Mouse (Mus musculus) stomach, embryonic 15.5 days (tissue): ENCODE results near the gene Add1. TPM values are rescaled to one million over a fixed set of nuclear protein-coding genes. Genes with fewer than 3 reads are reported as not detected.

Experiments
- ATAC-seq: fragments of 200-750 bp; cut with Nextera tagmentation; 2 replicates; pipeline ENCODE4 v1.8.0; 2017; ENCODE audit warnings: low read depth, moderate number of reproducible peaks, moderate TSS enrichment; ENCODE audit not compliant: insufficient read depth, low FRiP score
- H3K27ac ChIP-seq: fragments of 300-500 bp; sonication (generic); 2 replicates; pipeline ENCODE4 v1.5.1; 2015; ENCODE audit warnings: mild to moderate bottlenecking, inconsistent platforms
- H3K27me3 ChIP-seq: fragments of 300-500 bp; sonication (generic); replicated peaks from 2 replicates; pipeline ENCODE4 v1.6.1; 2015; ENCODE audit warnings: inconsistent platforms
- H3K36me3 ChIP-seq: fragments of 300-500 bp; sonication (generic); 2 replicates; pipeline ENCODE4 v1.6.1; 2015; ENCODE audit warnings: inconsistent platforms
- H3K4me1 ChIP-seq: fragments of 300-500 bp; sonication (generic); 2 replicates; pipeline ENCODE4 v1.6.1; 2015; ENCODE audit warnings: inconsistent platforms
- H3K4me2 ChIP-seq: fragments of 300-500 bp; sonication (generic); 2 replicates; pipeline ENCODE4 v1.6.1; 2015; ENCODE audit warnings: mild to moderate bottlenecking, inconsistent platforms
- H3K4me3 ChIP-seq: fragments of 300-500 bp; sonication (generic); replicated peaks from 2 replicates; pipeline ENCODE4 v1.5.1; 2015; ENCODE audit warnings: inconsistent platforms
- H3K9ac ChIP-seq: fragments of 300-500 bp; sonication (generic); 2 replicates; pipeline ENCODE4 v1.6.1; 2015; ENCODE audit warnings: inconsistent platforms
- H3K9me3 ChIP-seq: fragments of 300-500 bp; sonication (generic); 2 replicates; pipeline ENCODE4 v1.6.1; 2016; ENCODE audit warnings: inconsistent platforms
- WGBS: fragments of 180-500 bp; shearing (Covaris S2); methylation state at CpG from one replicate; pipeline ENCODE4 v1.1.7; 2015; 5-methylcytosine and 5-hydroxymethylcytosine counted together
- polyA plus RNA-seq: library from polyadenylated mRNA; unstranded; fragments of >200 nt; fragmentation: Nextera tagmentation; extraction: Ambion mirVana; gene quantifications from 2 replicates; pipeline ENCODE4 v1.2.1, GENCODE M21; 2015

The Add1 gene
- polyA plus RNA-seq, 1 experiment from 2014 or later: 168 TPM

- ATAC-seq: no peak
- Histone ChIP-seq H3K4me3 (no peak overlapping the region), H3K36me3 (peaks cover 57% of the 10 kb centered on the region), H3K27me3 (no peaks in the 10 kb centered on the region), H3K9me3 (no peaks in the 10 kb centered on the region), H3K4me1 (peaks cover 17% of the 10 kb centered on the region), H3K27ac (no peak overlapping the region), H3K4me2 (no peak overlapping the region), H3K9ac (no peak overlapping the region)
- 60% methylated on average over 4 of the region's 4 CpGs for WGBS
Observed at GRCm38 (mm10) chr5:34633641-34634040, 60.2 kb downstream of the Add1 start.

GRCm38 (mm10) chr5:34634746-34635400, 61.4 kb downstream of the Add1 start:
- Histone ChIP-seq H3K36me3 (peaks cover 56% of the 10 kb centered on the region), H3K4me1 (peaks cover 17% of the 10 kb centered on the region), H3K27ac (no peak overlapping the region), H3K4me3 (no peak overlapping the region), H3K4me2 (no peak overlapping the region), H3K9me3 (no peaks in the 10 kb centered on the region), H3K9ac (no peak overlapping the region), H3K27me3 (no peaks in the 10 kb centered on the region)
- no peak for ATAC-seq
- WGBS: 85% methylated on average over 13 of the region's 13 CpGs

- no peak for ATAC-seq
- Histone ChIP-seq H3K4me1 (peaks cover 17% of the 10 kb centered on the region), H3K27ac (peak overlapping the region; percentile 92; the same call in 1 of the 2 replicates), H3K9me3 (no peaks in the 10 kb centered on the region), H3K27me3 (no peaks in the 10 kb centered on the region), H3K9ac (no peak overlapping the region), H3K36me3 (peaks cover 57% of the 10 kb centered on the region), H3K4me3 (peak overlapping the region; percentile 66), H3K4me2 (peak overlapping the region; percentile 91)
- 55% methylated on average over 10 of the region's 10 CpGs for WGBS
Observed at GRCm38 (mm10) chr5:34635665-34636192, 62.3 kb downstream of the Add1 start.

GRCm38 (mm10) chr5:34636481-34637287, 63.2 kb downstream of the Add1 start, which contains the start of gene Mfsd10:
Gene Mfsd10 (minus strand): TSS chr5:34637212.
- WGBS: under 1% methylated on average over 48 of the region's 48 CpGs
- peaks cover 17% of the 10 kb centered on the region for H3K4me1 ChIP-seq
- peak within 1 kb of the TSS; percentile 91 for H3K4me2 ChIP-seq
- ATAC-seq: peak; percentile 89
- peak within 1 kb of the TSS; percentile 66 for H3K4me3 ChIP-seq
- H3K9ac ChIP-seq: peak within 1 kb of the TSS; percentile 69; the same call in 1 of the 2 replicates
- peak within 1 kb of the TSS; percentile 92 for H3K27ac ChIP-seq
- H3K27me3 ChIP-seq: no peaks in the 10 kb centered on the region
- H3K9me3 ChIP-seq: no peaks in the 10 kb centered on the region
- peaks cover 57% of the 10 kb centered on the region for H3K36me3 ChIP-seq

GRCm38 (mm10) chr5:34637591-34638156, 64.2 kb downstream of the Add1 start:
- ATAC-seq: no peak
- 0 out of 2 replicates have a peak overlapping the region, but pooled peaks have one; percentile 69 for H3K9ac ChIP-seq
- peaks cover 51% of the 10 kb centered on the region for H3K36me3 ChIP-seq
- no peak overlapping the region for H3K27ac ChIP-seq
- no peaks in the 10 kb centered on the region for H3K27me3 ChIP-seq
- H3K4me1 ChIP-seq: peaks cover 17% of the 10 kb centered on the region
- H3K4me3 ChIP-seq: peak overlapping the region; percentile 66; the same call in 1 of the 2 replicates
- 80% methylated on average over 7 of the region's 7 CpGs for WGBS
- no peaks in the 10 kb centered on the region for H3K9me3 ChIP-seq
- peak overlapping the region; percentile 91; the same call in 1 of the 2 replicates for H3K4me2 ChIP-seq

- Histone ChIP-seq H3K27ac (no peak overlapping the region), H3K4me2 (no peak overlapping the region), H3K27me3 (no peaks in the 10 kb centered on the region), H3K9me3 (no peaks in the 10 kb centered on the region), H3K36me3 (peaks cover 64% of the 10 kb centered on the region), H3K4me1 (peaks cover 5% of the 10 kb centered on the region; the same call in 1 of the 2 replicates), H3K4me3 (no peak overlapping the region), H3K9ac (no peak overlapping the region)
- ATAC-seq: no peak
- 77% methylated on average over 3 of the region's 3 CpGs for WGBS
Observed at GRCm38 (mm10) chr5:34641991-34642390, 68.5 kb downstream of the Add1 start.

- Histone ChIP-seq H3K36me3 (peaks cover 64% of the 10 kb centered on the region), H3K9me3 (no peaks in the 10 kb centered on the region), H3K4me1 (no peaks in the 10 kb centered on the region), H3K4me3 (no peak overlapping the region), H3K9ac (no peak overlapping the region), H3K27ac (no peak overlapping the region), H3K4me2 (no peak overlapping the region), H3K27me3 (no peaks in the 10 kb centered on the region)
- ATAC-seq: peak; percentile 80
- WGBS: 62% methylated on average over 5 of the region's 5 CpGs
Observed at GRCm38 (mm10) chr5:34642932-34643331, 69.5 kb downstream of the Add1 start.

- ATAC-seq: no peak
- Histone ChIP-seq H3K27ac (no peak overlapping the region), H3K27me3 (no peaks in the 10 kb centered on the region), H3K4me3 (no peak overlapping the region), H3K4me1 (no peaks in the 10 kb centered on the region), H3K4me2 (no peak overlapping the region), H3K9ac (no peak overlapping the region), H3K9me3 (no peaks in the 10 kb centered on the region), H3K36me3 (peaks cover 69% of the 10 kb centered on the region)
- 54% methylated on average over 4 of the region's 4 CpGs for WGBS
Observed at GRCm38 (mm10) chr5:34647581-34647980, 74.1 kb downstream of the Add1 start.

GRCm38 (mm10) chr5:34652961-34653360, 79.5 kb downstream of the Add1 start:
- 85% methylated on average over 5 of the region's 5 CpGs for WGBS
- Histone ChIP-seq H3K4me3 (no peak overlapping the region), H3K4me2 (no peak overlapping the region), H3K9ac (no peak overlapping the region), H3K36me3 (peaks cover 64% of the 10 kb centered on the region), H3K27ac (no peak overlapping the region), H3K4me1 (no peaks in the 10 kb centered on the region), H3K27me3 (no peaks in the 10 kb centered on the region), H3K9me3 (no peaks in the 10 kb centered on the region)
- ATAC-seq: no peak

- no peak overlapping the region for H3K27ac ChIP-seq
- ATAC-seq: no peak
- peaks cover 46% of the 10 kb centered on the region for H3K36me3 ChIP-seq
- WGBS: 83% methylated on average over 9 of the region's 9 CpGs
- H3K4me2 ChIP-seq: no peak overlapping the region
- peaks cover 3% of the 10 kb centered on the region for H3K4me1 ChIP-seq
- no peak overlapping the region for H3K9ac ChIP-seq
- no peak overlapping the region for H3K4me3 ChIP-seq
- H3K9me3 ChIP-seq: no peaks in the 10 kb centered on the region
- H3K27me3 ChIP-seq: no peaks in the 10 kb centered on the region
Observed at GRCm38 (mm10) chr5:34654881-34655280, 81.4 kb downstream of the Add1 start.

GRCm38 (mm10) chr5:34657556-34657955, 84.1 kb downstream of the Add1 start:
- no peak overlapping the region for H3K4me2 ChIP-seq
- H3K9me3 ChIP-seq: no peaks in the 10 kb centered on the region
- H3K4me1 ChIP-seq: peaks cover 3% of the 10 kb centered on the region
- H3K36me3 ChIP-seq: peaks cover 25% of the 10 kb centered on the region
- no peak for ATAC-seq
- H3K4me3 ChIP-seq: no peak overlapping the region
- no peak overlapping the region for H3K9ac ChIP-seq
- WGBS: 87% methylated on average over 8 of the region's 8 CpGs
- H3K27ac ChIP-seq: no peak overlapping the region
- H3K27me3 ChIP-seq: no peaks in the 10 kb centered on the region
